Mouse (Mus musculus) heart, postnatal 10 days (tissue): ENCODE measurements around the gene Rpl3. TPM values are rescaled to one million over a fixed set of nuclear protein-coding genes. Genes with fewer than 3 reads are reported as not detected.

Experiments used
- DNase-seq, 2 experiments: peaks; one replicate each; pipeline ENCODE4 v3.0.0; 2021
- intact Hi-C: fragments of 180-260 bp; cut with DNase I; formaldehyde crosslinking; loops from one replicate; pipeline ENCODE4 v1.15.1; 2025
- total RNA-seq, 2 experiments: library from RNA; stranded (reverse); gene quantifications; 2 replicates each; pipeline ENCODE4 v1.2.3; 2021

Gene Rpl3
- total RNA-seq, 2 experiments from 2014 or later: 486 to 496 TPM

DNA sequence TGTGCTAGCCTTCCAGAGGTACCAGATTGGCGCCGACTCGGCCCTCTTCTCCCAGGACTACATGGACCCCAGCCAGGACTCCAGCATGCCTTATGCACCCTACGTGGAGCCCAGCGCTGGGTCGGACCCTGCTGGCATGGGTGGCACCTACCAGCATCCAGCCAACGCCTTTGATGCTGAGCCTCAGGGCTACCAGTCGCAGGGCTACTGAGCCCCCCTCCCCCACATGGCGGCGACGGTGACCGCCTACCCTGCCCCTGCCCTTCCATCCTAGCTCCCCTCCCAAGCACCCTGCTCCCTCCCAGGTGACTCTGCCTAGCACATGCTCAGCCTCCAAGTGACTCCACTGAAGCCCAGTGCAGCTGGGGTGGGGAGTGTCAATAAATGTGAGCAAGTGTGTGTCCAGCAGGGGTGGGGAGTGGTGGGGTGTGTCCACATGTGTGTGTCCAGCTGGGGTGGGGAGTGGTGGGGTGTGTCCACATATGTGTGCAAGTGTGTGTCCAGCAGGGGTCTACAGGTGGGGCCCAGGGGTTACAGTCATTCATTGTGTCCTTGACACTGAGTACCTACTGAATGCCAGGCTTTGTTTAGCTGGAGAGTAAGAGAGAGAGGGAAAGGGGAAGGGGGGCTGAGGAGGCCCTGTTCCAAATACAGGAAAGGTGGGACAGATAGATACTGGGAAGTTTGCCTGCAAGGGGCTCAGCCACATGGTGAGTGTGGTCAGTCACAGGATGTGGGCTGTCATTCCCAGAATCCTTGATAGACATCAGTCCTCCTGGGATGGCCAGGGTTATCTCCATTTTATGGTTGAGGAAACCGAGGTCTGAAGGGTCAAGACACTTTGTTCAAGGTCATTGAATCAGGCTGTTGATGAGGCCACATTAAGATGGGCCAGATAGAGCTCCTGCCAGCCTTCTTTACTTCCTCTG, 24.5 kb upstream of the Rpl3 start:
- intact Hi-C loops: no loop called here
- no peak for DNase-seq

DNA sequence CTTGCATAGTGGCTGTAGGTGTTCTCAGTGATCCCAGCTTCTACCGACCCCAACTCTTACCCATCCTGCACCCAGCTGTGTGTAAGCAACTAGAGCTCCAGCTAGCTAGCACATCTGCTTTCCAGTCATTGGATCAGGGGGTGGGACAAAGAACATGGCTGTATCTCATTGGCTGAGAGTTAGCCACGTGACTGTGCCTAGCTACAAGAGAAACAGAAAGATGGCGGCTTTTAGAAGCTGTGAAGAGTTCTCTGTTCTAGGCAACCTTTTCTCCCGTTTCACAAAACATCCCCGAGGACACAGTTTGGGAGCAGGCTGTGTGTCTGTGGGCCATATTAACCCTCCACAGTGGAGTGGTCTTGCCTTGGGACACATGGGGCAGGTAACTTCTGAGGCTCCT, 23.6 kb upstream of the Rpl3 start:
- intact Hi-C loops: no loop called here
- DNase-seq: no peak

GRCm38 (mm10) chr15:80114414-80114813, 22.7 kb upstream of the Rpl3 start:
- intact Hi-C loops: loop anchor here (5.0 kb wide), 1 partner anchor 113 kb away; no protein-coding TSS in a partner anchor
- no peak for DNase-seq

GRCm38 (mm10) chr15:80112499-80112898, 20.8 kb upstream of the Rpl3 start:
- DNase-seq: no peak
- intact Hi-C loops: loop anchor here (5.0 kb wide), 1 partner anchor 115 kb away; no protein-coding TSS in a partner anchor

GRCm38 (mm10) chr15:80111436-80111835, 19.8 kb upstream of the Rpl3 start:
- DNase-seq: no peak
- intact Hi-C loops: loop anchor here (5.0 kb wide), 1 partner anchor 116 kb away; no protein-coding TSS in a partner anchor

DNA sequence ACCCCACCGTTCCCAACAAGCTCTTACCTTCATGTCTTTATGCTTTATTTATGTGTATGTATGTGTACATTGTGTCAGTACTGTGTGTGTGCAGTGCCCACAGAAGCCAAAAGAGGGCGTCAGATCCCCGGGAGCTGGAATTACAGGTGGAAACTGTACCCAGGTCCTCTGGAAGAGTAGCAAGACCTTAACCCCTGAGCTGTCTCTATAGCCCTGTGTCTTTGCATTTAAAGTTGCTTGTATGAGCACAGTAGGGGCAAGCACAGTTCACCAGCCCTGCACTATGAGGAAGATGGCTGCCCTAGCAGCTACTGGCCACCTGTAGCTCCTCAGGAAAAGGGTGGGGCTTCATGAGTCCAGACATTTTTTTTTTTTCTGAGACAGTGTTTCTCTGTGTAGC, 15.9 kb upstream of the Rpl3 start:
- DNase-seq: no peak
- intact Hi-C loops: no loop called here

DNA sequence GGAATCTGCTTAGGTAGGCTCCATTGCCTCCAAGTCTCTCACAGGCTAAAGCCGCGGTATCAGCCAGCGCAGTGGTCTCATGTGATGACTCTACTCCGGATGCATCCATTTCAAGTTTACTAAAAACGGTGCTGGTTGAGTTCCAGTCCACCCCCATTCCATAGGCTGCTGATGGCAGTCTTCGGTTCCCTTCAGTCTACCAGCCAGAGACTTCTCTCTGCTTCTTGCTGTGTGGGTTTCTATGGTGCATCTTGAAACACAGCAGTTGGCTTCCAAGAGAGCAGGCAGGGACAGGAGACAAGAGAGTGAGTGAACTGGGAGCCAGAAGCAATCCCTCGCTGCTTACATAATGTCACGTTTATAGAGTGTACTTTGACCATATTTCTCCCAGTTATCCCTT, 15.5 kb upstream of the Rpl3 start:
- intact Hi-C loops: no loop called here
- DNase-seq: no peak

DNA sequence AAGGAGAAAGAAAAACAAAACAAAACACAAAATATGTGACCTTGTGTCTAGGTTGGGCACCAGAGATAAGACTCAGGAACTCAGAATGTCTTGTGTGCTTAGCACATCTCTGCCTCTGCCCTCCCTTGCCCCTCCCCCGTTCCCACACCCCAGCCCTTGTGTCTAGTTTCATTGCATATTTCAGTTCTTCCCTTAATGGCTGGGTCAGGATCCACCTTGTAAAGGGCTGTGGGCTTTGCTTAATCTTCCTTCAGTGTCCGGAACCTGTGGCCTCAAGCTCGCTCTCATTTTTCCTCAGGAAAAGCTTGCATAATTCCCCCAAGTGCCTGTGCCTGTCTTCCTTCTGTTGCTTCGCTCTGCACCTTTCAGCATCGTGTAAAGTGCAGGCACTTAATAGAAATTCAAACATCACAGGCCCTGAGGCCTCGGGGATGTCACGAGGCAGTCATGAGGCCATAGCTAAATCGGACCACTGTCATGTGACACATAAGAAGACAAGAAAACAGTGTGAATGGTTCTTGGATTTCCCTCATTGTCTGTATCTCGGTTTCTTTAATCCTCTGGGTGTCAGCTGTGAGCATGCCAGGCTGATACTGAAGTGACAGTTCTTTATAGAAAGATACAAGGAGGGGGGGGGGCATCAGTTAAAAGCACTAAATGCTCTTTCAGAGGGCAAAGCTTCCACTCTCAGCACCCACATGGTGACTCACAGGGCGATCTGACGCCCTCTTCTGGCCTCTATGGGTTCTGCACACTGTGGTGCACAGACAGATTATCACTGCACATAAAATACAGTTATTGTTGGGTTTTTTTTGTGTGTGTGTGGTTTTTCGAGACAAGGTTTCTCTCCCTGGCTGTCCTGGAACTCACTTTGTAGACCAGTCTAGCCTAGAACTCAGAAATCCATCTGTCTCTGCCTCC, 14.1 kb upstream of the Rpl3 start:
- intact Hi-C loops: no loop called here
- DNase-seq: no peak

DNA sequence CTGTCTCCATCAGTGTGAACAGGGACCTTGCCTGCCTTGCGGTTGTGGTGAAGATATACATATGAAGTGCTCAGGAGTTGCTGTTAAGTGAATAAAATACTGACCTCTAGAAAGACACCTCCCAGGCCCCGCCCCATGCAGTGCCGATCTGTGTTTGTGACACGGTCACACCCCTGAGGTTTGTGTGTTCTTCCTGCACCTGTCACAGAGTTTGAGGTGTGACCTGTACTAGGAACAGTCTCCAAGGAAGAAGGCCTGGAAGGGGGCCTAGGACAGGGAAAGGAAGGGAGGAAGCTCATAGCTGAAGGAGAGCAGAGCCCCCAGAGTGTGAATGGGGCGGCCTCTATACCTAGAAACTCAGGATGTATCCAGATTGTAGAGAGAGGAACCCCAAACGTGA, 10.8 kb upstream of the Rpl3 start:
- intact Hi-C loops: no loop called here
- DNase-seq: no peak

- no peak for DNase-seq
- intact Hi-C loops: no loop called here
These were observed 9.8 kb upstream of the Rpl3 start for GRCm38 (mm10) chr15:80101503-80101902.

DNA sequence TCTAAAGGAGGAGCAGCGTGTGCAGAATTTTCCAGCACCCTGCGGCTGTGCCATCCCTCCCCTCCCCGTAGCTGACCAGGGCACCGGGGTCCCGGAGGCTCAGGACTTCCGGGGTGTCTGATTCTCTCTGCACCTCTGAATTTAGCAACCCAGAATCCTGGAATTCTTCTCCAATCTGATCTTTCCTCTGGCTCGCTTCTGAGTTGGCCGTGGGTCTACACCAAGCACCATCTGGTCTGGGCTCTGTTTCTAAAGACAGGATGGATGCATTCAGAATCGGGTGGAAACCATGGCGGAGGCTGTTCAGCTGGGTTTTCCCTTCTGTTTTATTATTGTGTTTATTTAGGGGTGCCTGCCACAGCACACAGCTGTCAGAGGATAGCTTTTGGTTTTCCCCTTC, 9.2 kb upstream of the Rpl3 start:
- intact Hi-C loops: no loop called here
- no peak for DNase-seq

DNA sequence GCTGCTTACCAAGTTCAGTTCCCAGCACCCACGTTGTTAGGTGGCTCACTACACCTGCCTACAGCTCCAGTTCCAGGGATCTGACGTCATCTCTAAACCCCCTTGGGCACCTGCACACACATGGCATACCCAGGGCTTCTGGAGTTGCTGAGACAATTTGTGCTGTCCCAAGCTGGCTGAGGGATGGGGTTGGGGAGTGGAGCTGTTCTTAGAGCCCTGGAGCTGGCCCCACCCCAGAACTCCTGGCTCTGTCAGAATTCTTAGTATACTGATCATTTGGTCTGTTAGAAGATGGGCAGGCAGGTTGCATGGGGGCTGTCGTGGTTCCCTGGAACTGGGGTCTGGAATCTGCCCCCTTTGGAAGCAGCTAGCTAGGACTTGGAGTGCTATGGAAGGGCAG, 8.5 kb upstream of the Rpl3 start:
- intact Hi-C loops: no loop called here
- DNase-seq: no peak

DNA sequence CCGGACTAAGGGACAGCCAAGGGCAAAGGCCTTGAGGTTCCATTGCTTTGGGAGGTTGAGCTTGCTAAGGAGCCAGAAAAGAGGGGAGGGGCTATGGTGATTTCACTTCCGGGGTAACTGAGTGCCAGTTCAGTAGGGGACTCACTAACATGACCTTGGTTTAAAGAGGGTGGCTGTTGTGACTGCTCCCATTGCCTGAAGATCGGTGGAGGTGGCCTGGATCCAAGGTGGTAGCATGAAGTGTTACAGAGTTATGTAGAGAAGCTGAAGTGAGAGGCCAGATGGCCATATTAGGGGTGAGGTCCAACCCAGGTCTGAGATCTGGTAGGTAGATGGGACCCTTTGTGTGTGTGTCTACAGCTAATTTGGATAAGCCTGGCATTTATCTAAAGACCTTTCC, 7.8 kb upstream of the Rpl3 start:
- intact Hi-C loops: no loop called here

GRCm38 (mm10) chr15:80098809-80099208, 7.1 kb upstream of the Rpl3 start:
- intact Hi-C loops: no loop called here
- DNase-seq: no peak

More for the DNA sequence above, 7.8 kb upstream of the Rpl3 start:
- DNase-seq: no peak

DNA sequence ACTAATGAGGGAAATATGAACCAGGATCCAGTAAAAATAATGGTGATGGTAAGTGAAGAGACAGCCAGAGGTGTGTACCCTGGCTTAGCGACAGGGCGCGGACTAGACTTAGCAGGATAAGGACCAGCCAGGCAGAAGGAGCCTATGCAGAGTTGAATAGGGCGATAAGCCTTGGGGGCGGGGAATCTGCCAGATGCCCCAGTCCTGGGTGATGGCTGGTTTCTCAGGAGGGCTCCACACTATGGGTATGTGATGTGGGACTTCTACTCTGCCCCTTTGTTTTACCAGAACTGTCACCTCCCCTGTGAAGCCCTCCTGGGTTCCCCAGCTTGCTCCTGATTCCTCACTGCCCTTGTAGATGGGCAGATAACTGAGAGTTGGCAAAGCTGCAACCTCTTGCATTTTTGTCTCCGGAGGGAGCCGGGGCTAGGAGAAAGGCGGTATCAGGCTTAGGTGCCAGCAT, 6.4 kb upstream of the Rpl3 start:
- intact Hi-C loops: no loop called here
- no peak for DNase-seq

DNA sequence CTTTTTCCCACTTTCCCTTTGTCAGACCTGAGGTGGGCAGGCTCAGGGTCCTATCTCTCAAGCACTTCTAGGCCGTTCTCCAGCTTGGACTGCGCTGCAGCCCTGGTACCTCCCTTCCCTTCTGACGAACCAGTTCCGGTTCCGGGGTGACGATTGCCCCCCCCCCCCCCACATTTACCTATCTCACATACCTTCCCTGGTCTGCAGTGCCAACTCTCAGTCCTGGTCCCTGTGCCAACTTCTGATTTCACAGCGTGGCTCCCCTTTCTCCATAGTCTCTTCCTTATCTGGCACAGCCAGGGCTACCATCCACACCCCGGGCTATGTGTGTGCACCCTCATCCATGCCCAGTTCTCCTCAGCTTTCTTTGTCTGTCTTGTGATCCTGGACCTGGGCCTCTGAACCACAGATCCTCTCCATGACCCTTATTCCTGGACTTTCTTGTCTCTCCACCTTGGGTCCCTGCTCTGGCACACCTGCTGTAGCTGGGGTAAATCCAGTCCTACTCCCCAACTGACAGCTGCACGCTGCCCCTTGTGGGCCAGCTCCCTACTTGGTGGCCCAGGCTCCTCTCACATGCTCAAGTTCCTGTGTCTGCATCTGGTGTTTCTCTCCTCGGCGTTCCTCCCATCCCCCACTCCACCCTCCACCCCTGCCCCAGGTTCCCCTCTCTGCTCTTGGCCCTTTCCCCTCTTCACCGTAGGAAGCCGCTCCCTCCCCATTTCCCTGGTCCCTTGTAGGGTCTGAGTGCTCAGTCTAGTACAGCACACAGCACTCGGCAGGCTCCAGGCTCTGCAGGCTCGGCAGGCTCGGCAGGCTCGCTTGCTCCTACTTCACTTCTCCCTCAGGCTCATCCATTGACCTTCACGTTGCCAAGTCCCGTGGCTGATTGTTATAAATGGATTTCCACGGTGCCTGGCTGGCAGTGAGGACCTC, 5.5 kb upstream of the Rpl3 start:
- peak; percentile 64 to 75 for DNase-seq
- intact Hi-C loops: no loop called here

- no peak for DNase-seq
- intact Hi-C loops: no loop called here
These were observed 4.7 kb upstream of the Rpl3 start for GRCm38 (mm10) chr15:80096406-80096805.

GRCm38 (mm10) chr15:80095596-80095995, 3.9 kb upstream of the Rpl3 start:
- DNase-seq: no peak
- intact Hi-C loops: no loop called here

GRCm38 (mm10) chr15:80094201-80094600, 2.5 kb upstream of the Rpl3 start:
- no peak for DNase-seq
- intact Hi-C loops: no loop called here

GRCm38 (mm10) chr15:80092599-80092998, 931 bp upstream of the Rpl3 start:
- no peak for DNase-seq
- intact Hi-C loops: no loop called here
